Mouse (Mus musculus): Measurements from ENCODE around the gene Slc39a9.

The Slc39a9 gene

GRCm38 (mm10) chr12:80653951-80654658 lies 10.4 kb downstream of the Slc39a9 start:
- no peak for DNase-seq (ENCODE audit: low spot score in 2 of 2)

DNA sequence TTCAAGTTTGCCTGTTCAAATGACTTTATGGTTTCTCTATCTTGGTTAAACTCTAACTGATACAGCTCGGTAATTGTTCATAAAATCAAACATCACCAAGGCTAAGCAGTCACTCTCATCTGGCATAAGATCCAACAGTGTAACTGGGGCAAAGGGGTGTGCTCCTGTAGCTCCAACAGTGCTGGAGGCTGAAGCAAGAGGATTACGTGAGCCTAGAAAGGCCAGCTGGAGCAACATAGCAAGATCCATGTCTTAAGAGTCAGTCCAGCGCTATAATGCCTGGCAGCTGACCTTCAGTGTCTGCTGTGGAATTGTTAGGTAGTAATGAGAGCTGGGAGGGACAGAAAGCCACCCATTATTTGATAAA lies 11.0 kb downstream of the Slc39a9 start:
- DNase-seq (ENCODE audit: low spot score in 2 of 2): no peak

DNA sequence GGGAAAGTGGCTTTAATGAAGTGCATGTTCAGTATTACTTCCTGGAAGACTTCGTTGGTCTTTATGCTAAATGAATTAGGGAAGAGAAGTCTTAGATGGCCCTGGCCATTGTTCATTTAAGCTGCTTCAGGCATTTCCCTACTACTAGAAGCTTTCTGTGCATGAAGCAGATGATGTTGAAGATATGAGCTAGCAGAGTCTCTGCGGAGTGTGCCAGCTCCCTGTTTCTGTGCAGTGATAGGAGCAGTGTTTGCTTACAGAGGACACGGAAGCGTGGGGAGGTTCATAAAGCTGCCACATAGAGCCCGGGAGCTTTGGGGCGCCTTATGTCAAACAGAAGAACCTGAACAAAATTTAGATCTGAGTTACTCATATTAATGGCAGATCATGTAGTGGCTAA lies 15.0 kb downstream of the Slc39a9 start:
- no peak for DNase-seq (ENCODE audit: low spot score in 2 of 2)

- no peak for DNase-seq (ENCODE audit: low spot score in 2 of 2)
Observed at GRCm38 (mm10) chr12:80662322-80662721, 18.6 kb downstream of the Slc39a9 start.

DNA sequence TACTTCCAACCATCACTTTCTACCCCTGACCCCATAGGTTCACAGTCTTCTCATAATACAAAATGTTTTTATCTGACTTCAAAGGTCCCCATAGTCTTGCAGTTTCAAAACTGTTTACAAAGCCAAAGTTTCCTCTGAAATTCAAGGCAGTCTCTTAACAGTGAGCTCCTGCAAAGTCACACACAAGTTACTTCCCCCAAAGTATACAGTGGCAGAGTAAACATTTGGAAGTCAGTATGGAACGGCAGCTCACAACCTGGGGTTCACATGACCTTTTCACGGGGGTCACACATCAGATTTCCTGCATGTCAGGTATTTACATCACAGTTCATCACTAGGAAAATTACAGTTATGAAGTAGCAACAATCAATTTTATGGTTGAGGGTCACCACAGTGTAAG lies 20.3 kb downstream of the Slc39a9 start:
- no peak for DNase-seq (ENCODE audit: low spot score in 2 of 2)

- DNase-seq (ENCODE audit: low spot score in 2 of 2): no peak
Observed at GRCm38 (mm10) chr12:80668391-80668790, 24.7 kb downstream of the Slc39a9 start.

DNA sequence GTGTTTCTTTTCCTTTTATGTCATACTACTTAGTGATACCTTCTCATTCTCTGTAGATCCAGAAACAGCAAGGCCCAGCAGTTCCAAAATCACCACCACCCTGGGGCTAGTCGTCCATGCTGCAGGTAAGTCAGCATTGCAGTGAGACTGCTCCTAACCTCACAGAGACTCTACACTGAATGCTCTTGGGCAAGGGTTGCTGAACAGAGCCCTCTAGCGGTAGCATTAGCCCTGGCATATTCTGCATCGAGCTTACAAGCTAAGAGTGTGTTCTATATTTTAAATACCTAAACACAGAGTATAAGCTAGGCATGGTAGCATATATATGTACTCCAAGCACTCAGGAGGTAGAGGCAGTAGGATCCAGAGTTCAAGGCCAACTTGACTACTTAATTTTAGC lies 29.5 kb downstream of the Slc39a9 start:
- DNase-seq (ENCODE audit: low spot score in 2 of 2): peak in 1 of 2 experiments; percentile 45

DNA sequence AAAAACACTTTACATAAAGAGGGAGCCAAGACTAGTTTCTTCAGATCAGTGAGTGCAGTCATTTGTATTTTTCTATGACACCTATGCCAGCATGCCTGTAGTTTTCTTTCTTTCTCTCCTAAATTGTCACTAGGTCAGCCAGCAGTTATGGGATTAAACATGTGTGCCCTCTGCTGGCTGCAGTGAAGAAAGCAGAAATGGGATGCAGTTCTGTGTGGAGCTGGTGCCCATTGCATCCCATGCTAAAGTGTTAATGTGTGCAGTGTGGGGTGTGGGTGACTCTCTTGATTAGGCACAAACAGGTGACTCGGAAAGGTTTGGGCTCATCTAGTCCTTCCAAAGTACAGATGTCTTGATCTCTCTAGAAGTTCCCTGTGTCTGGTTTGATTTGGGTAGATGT lies 37.7 kb downstream of the Slc39a9 start:
- no peak for DNase-seq (ENCODE audit: low spot score in 2 of 2)

GRCm38 (mm10) chr12:80683554-80683953 lies 39.9 kb downstream of the Slc39a9 start:
- DNase-seq (ENCODE audit: low spot score in 2 of 2): no peak

DNA sequence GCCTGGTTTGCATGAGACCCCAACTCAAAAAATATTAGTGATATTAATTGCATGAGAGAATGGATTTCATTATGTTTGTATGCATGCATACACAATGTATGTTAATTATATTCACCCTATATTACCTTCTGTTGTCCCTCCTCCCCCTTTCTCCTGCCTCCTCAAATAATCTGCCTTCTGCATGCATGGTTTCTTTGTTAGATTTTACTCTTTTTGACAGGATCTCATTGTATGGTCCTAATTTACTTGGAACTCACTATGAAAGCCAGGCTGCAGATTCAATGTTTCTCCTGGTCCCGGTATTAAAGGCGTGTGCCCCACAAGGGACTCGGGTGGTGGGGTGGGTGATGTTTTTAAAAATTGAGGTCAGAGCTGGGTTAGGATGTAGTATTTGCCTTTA lies 40.6 kb downstream of the Slc39a9 start:
- DNase-seq (ENCODE audit: low spot score in 2 of 2): no peak

GRCm38 (mm10) chr12:80687788-80688211 lies 44.1 kb downstream of the Slc39a9 start:
- no peak for DNase-seq (ENCODE audit: low spot score in 2 of 2)

DNA sequence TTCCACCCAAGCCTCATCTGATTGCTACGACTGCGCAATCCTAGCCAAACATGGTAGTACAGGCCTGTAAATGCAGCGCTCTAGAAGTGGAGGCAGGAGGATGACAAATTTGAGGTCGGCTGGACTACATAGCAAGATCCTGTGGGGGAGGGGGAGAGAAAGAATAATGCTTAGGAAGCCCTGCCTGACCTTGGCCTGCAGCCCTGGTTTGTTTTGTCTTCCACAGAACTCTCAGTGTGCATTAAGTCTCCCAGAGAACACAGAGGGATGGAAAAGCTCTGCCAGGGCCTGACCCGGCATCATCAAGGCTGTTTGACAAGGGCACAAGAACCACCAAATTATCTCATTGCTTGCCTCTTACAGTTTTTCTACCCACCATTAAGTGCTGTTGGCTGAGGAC lies 46.0 kb downstream of the Slc39a9 start:
- DNase-seq (ENCODE audit: low spot score in 2 of 2): no peak

DNA sequence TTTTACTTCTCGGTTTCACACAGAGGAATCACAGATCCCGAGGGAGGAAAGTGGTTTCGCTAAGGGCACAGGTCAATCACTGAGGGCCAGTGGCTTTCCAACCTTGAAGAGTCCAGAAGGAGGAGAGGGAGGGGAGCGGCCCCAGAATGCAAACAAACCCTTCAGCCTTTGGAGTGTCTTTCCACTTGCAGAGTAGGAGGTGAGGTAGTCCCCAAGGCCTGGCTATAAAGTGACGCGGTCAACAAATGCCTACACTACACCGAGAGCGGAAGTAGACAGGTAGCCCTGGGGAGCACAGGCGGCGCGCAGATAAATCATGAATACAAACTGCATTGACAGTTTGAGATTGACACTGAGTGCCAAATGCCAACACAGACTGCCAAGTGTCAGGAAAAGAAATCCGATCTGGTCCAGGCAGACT lies 48.0 kb downstream of the Slc39a9 start:
- DNase-seq (ENCODE audit: low spot score in 2 of 2): no peak

GRCm38 (mm10) chr12:80692269-80692972 lies 48.7 kb downstream of the Slc39a9 start, which contains the start of gene Plekhd1:
Gene Plekhd1 (plus strand): TSS chr12:80692591.
- DNase-seq (ENCODE audit: low spot score in 2 of 2): no peak

GRCm38 (mm10) chr12:80693700-80694099 lies 50.0 kb downstream of the Slc39a9 start:
- no peak for DNase-seq (ENCODE audit: low spot score in 2 of 2)

- no peak for DNase-seq (ENCODE audit: low spot score in 2 of 2)
Observed at GRCm38 (mm10) chr12:80695004-80695403, 51.3 kb downstream of the Slc39a9 start.

DNA sequence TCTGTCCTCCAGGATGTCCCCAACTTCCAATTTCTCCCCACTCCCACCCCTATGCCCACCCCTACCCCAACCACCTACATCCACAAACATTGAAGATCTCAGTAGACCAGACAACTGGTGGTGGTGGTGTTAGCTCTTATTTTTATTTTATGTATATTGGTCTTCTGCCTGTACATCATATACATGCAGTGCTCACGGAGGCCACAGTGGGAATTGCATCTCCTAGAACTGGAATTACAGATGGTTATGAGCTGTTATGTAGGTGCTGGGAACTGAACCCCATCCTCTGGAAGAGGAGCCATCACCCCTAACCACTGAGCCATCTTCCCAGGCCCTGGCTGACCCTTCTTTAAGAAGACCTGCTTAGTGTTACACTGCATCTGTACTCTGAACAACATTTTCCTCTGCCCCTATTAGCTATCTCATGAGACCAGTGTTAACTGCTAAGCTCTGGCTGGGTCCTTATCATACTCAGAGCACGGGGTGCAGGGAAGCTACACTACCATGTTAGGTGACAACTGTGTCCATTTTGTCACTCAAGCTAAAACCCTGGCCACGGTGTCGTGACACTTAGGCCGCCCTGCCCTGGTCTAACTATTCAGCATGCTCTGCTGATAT lies 55.0 kb downstream of the Slc39a9 start:
- no peak for DNase-seq (ENCODE audit: low spot score in 2 of 2)

- no peak for DNase-seq (ENCODE audit: low spot score in 2 of 2)
Observed at GRCm38 (mm10) chr12:80699144-80699531, 55.5 kb downstream of the Slc39a9 start.

GRCm38 (mm10) chr12:80701332-80701731 lies 57.6 kb downstream of the Slc39a9 start:
- DNase-seq (ENCODE audit: low spot score in 2 of 2): no peak

- DNase-seq (ENCODE audit: low spot score in 2 of 2): no peak
Observed at GRCm38 (mm10) chr12:80706208-80706914, 62.7 kb downstream of the Slc39a9 start.

DNA sequence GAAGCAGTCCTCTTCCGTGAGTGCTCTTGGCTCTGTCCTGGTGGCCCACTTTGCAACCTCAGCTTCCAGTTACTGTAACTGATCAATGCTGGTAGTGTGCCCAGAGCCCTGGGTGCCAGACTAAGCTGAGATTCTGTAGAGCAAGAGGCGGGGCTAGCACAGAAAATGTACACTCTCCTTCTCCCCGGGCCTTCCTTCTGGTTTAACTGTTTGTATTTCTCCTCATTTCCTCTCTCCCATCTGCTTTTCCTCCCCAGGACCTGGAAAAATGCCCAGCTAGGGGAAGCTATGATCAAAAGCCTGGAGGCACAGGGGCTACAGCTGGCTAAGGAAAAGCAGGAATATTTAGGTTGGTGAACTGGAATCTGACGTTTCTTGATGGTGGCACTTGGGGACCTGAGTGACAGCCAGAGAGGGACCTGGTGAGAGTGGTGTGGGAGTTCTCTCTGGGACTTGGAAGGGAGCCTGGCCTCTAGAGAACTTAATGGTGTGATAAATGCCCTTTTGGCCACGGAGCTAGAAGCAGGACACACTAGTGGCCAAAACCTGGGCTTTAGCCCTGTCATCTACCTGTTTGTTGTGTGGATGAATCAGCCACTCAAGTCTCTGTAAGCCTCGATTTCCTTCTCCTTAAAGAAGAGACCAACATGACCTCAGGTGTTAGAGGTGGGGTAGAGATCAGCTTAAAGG lies 63.4 kb downstream of the Slc39a9 start:
- no peak for DNase-seq (ENCODE audit: low spot score in 2 of 2)

- DNase-seq (ENCODE audit: low spot score in 2 of 2): no peak
Observed at GRCm38 (mm10) chr12:80715915-80716314, 72.2 kb downstream of the Slc39a9 start.

All from frontal cortex, postnatal 10 days (tissue).